Mouse (Mus musculus) CH12.LX (cell line): ENCODE measurements around the gene 5730522E02Rik.

Experiments
- CHD1 ChIP-seq: IDR thresholded peaks from 2 replicates; pipeline ENCODE4 v1.6.1; 2012; ENCODE audit warnings: low read depth, low read length, improper control_type of control experiment, inconsistent platforms
- CHD2 ChIP-seq: IDR thresholded peaks from 2 replicates; pipeline ENCODE4 v1.6.1; 2011; ENCODE audit warnings: low read length, improper control_type of control experiment
- CTCF ChIP-seq, 2 experiments: IDR thresholded peaks in 1 of 2; conservative IDR thresholded peaks in 1 of 2; 2 replicates each; pipeline ENCODE4 v1.5.1; 2011 to 2012; ENCODE audit warnings: low read depth in 2 of 2, low read length in 2 of 2, improper control_type of control experiment in 1 of 2, inconsistent platforms in 1 of 2, mild to moderate bottlenecking in 1 of 2, moderate library complexity in 1 of 2
- ELF1 ChIP-seq: IDR thresholded peaks from 2 replicates; pipeline ENCODE4 v1.6.1; 2014; ENCODE audit warnings: low read depth, mild to moderate bottlenecking, inconsistent platforms, low read length, improper control_type of control experiment
- EP300 ChIP-seq: IDR thresholded peaks from 2 replicates; pipeline ENCODE4 v1.6.1; 2011; ENCODE audit warnings: low read length, improper control_type of control experiment
- POLR2A ChIP-seq: IDR thresholded peaks from 2 replicates; pipeline ENCODE4 v1.6.1; 2011; ENCODE audit warnings: low read depth, mild to moderate bottlenecking, improper control_type of control experiment, low read length
- POLR2AphosphoS2 ChIP-seq: IDR thresholded peaks from 2 replicates; pipeline ENCODE4 v1.6.1; 2011; ENCODE audit warnings: low read depth, low read length, improper control_type of control experiment
- RAD21 ChIP-seq: IDR thresholded peaks from 2 replicates; pipeline ENCODE4 v1.6.1; 2011; ENCODE audit warnings: low read depth, mild to moderate bottlenecking, low read length, improper control_type of control experiment, moderate library complexity
- TBP ChIP-seq: conservative IDR thresholded peaks from 2 replicates; pipeline ENCODE4 v1.6.1; 2011; ENCODE audit warnings: low read depth, low read length, improper control_type of control experiment

DNA sequence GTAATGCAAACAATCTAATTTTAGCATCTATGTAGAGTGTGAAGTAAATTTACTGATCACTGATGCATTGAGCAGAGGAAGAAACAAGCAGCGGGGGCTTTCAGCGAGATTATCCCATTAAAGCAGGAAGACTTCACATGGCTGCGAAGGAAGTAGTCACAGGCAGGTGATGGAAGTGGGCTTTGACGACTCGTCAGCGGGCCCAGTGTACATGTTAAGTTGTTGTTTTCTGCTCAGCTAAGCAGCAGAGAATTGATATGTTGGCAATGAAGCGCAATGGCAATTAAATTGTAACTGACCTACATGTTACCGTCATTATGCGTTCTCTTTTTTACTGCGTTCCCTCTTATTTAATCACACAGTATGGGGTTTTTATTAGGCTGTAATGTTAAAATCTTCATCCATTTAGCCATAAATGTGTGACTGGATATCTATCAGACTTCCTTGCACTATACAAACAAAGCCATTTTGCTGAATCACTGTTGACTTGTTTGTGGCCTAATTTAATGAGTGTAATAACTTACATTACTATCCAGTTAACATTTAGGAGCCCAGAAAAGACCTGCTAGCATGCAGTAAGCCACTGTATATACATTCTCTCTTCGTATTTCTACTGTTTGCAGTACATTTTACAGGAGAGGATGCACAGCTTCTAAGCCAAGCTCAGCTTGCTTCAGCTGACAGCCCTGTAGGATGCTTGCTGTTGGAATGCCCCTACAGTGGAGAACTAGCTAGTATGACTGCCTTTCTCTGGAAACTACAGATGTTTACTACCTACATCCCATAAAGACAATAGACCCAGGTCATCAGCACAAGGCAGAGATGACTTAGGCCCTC is 506.0 kb downstream of the 5730522E02Rik start:
- TF ChIP-seq CHD1 (no peak), EP300 (no peak), RAD21 (no peak), POLR2A (no peak), CTCF (conservative IDR thresholded peaks at IDR 0.05 in 1 of 2, IDR thresholded peaks at IDR 0.05 in 1 of 2; ENCODE audit: low read depth in 2 of 2, low read length in 2 of 2) (no peak), TBP (no peak), CHD2 (no peak), POLR2AphosphoS2 (no peak), ELF1 (no peak)
